Mouse (Mus musculus) limb, embryonic 14.5 days (tissue): ENCODE results near the gene Sprr2e. TPM values are rescaled to one million over a fixed set of nuclear protein-coding genes. Genes with fewer than 3 reads are reported as not detected.

ENCODE experiments used
- ATAC-seq: fragments of 200-750 bp; cut with Nextera tagmentation; 2 replicates; pipeline ENCODE4 v1.8.0; 2017; ENCODE audit warnings: low read depth, moderate number of reproducible peaks, moderate TSS enrichment; ENCODE audit not compliant: low FRiP score
- DNase-seq: peaks from one replicate; pipeline ENCODE4 v3.0.0-alpha.2; 2015; ENCODE audit warnings: low spot score
- H3K27ac ChIP-seq: fragments of 300-500 bp; sonication (generic); replicated peaks from 2 replicates; pipeline ENCODE4 v1.5.1; 2014; ENCODE audit warnings: low read depth, mild to moderate bottlenecking, low read length, moderate library complexity, mixed read lengths
- H3K27me3 ChIP-seq: fragments of 300-500 bp; sonication (generic); 2 replicates; pipeline ENCODE4 v1.6.1; 2014; ENCODE audit warnings: low read length, mixed read lengths; ENCODE audit not compliant: control insufficient read depth, insufficient read depth
- H3K36me3 ChIP-seq: fragments of 300-500 bp; sonication (generic); 2 replicates; pipeline ENCODE4 v1.6.1; 2014; ENCODE audit warnings: mild to moderate bottlenecking, low read length, moderate library complexity, mixed read lengths; ENCODE audit not compliant: control insufficient read depth, insufficient read depth
- H3K4me1 ChIP-seq: fragments of 300-500 bp; sonication (generic); 2 replicates; pipeline ENCODE4 v1.6.1; 2014; ENCODE audit warnings: antibody characterized with exemption, low read length, mixed read lengths; ENCODE audit not compliant: control insufficient read depth, insufficient read depth
- H3K4me2 ChIP-seq: fragments of 300-500 bp; sonication (generic); replicated peaks from 2 replicates; pipeline ENCODE4 v1.6.1; 2014; ENCODE audit warnings: low read depth, mild to moderate bottlenecking, low read length, moderate library complexity; ENCODE audit not compliant: severe bottlenecking
- H3K4me3 ChIP-seq: fragments of 300-500 bp; sonication (generic); replicated peaks from 2 replicates; pipeline ENCODE4 v1.5.1; 2014; ENCODE audit warnings: low read length
- H3K9ac ChIP-seq: fragments of 300-500 bp; sonication (generic); 2 replicates; pipeline ENCODE4 v1.6.1; 2014; ENCODE audit warnings: mild to moderate bottlenecking, low read depth, low read length, moderate library complexity; ENCODE audit not compliant: severe bottlenecking
- H3K9me3 ChIP-seq: fragments of 300-500 bp; sonication (generic); 2 replicates; pipeline ENCODE4 v1.6.1; 2016; ENCODE audit warnings: low read length; ENCODE audit not compliant: control insufficient read depth
- POLR2A ChIP-seq: fragments of 200-500 bp; IDR thresholded peaks from 2 replicates; pipeline ENCODE4 v1.8.0; 2012; ENCODE audit warnings: inconsistent platforms, mild to moderate bottlenecking, moderate library complexity, borderline replicate concordance; ENCODE audit not compliant: insufficient read depth, insufficient read length; ENCODE audit errors: extremely low read depth
- WGBS: fragments of 180-500 bp; shearing (Covaris S2); extraction: QIAGEN DNeasy Blood & Tissue Kit; methylation state at CpG from one replicate; pipeline ENCODE4 v1.1.7; 2014; 5-methylcytosine and 5-hydroxymethylcytosine counted together
- polyA plus RNA-seq, 2 experiments: library from polyadenylated mRNA; depleted of rRNA in 1 of 2; stranded (reverse) in 1 of 2; unstranded in 1 of 2; fragments of >200 nt; fragmentation: Nextera tagmentation in 1 of 2; extraction: Ambion mirVana in 1 of 2; gene quantifications; 2 replicates each; pipeline versions ENCODE4 v1.2.1 to v1.2.3; 2012 to 2014

Gene Sprr2e
- polyA plus RNA-seq (2012; rRNA removed) (not detected in 2 replicates), polyA plus RNA-seq (2014; fragmentation: Nextera tagmentation; extraction: Ambion mirVana) (not detected in 2 replicates)

GRCm38 (mm10) chr3:92351843-92352242, at the start of gene Sprr2e:
TSS of gene Sprr2e (plus strand) at chr3:92352143.
- Histone ChIP-seq H3K36me3 (no peaks in the 10 kb centered on the region), H3K27me3 (no peaks in the 10 kb centered on the region), H3K4me1 (no peaks in the 10 kb centered on the region), H3K9me3 (no peaks in the 10 kb centered on the region), H3K9ac (no peak within 1 kb of the TSS), H3K27ac (no peak within 1 kb of the TSS), H3K4me3 (no peak within 1 kb of the TSS), H3K4me2 (no peak within 1 kb of the TSS)
- ATAC-seq = no peak
- TF ChIP-seq POLR2A = no peak
- DNase-seq = no peak
- 79% methylated on average over 2 of the region's 2 CpGs for WGBS

DNA sequence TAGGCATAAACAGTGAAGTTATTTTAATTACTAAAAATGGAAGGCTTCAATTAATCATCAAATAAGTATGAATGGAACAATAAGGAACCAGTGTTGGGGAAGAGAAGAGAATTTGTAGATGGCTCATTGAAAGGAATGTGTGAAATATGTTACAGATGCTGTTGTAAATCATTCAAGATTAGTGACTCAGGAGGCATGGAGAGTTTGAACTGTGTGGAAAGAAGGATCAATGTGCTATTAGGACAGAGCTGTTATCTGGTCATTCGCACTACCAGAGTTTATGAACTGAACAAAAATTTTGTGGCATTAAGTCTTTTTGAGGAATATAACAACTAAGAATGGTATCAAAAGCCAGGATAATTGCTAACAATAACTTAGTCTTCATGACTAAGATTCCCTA, 44.5 kb upstream of the Sprr2e start:
- 82% methylated on average over 1 of the region's 1 CpGs for whole genome bisulfite sequencing
- H3K9me3 ChIP-seq = no peaks in the 10 kb centered on the region
- no peak overlapping the region for H3K4me2 ChIP-seq
- no peak for TF ChIP-seq POLR2A
- no peak overlapping the region for H3K27ac ChIP-seq
- no peaks in the 10 kb centered on the region for H3K27me3 ChIP-seq
- no peaks in the 10 kb centered on the region for H3K36me3 ChIP-seq
- DNase-seq (no peak), ATAC-seq (no peak)
- H3K9ac ChIP-seq = no peak overlapping the region
- H3K4me1 ChIP-seq = no peaks in the 10 kb centered on the region
- no peak overlapping the region for H3K4me3 ChIP-seq

DNA sequence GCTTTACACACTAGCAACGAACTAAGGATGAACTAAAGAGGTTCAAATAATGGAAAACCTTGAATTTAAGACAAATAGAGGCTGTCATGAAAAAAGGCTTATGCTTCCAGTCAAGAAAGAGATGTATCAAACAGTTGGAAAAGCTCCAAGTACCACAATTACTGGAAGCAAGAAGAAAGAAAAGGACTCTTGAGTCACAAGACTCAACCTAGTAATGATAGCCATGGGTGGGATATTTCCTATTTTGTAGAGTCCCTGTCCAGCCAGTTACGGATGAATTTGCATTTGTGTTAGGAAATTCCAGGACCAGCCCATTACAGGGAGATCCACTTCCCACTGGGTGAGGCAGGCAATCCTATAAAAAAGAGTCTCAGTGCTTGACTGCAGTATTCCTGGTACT, 35.6 kb upstream of the Sprr2e start, which contains the start of gene Sprr2b:
Sprr2b (plus strand) TSS at position 301 of the 400 bp plus-strand sequence.
- ATAC-seq = no peak
- H3K27me3 ChIP-seq = no peaks in the 10 kb centered on the region

DNA sequence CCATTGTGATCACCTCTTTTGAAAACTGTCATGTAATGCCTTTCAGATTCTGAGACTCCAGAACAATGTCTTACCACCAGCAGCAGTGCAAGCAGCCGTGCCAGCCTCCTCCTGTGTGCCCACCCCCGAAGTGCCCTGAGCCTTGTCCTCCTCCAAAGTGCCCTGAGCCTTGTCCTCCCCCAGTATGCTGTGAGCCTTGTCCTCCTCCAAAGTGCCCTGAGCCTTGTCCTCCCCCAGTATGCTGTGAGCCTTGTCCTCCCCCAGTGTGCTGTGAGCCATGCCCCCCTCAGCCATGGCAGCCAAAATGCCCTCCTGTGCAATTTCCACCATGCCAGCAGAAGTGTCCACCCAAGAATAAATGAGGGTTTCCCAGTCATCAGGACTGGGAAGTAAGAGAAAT, 34.6 kb upstream of the Sprr2e start:
- TF ChIP-seq POLR2A = no peak
- DNase-seq (no peak), ATAC-seq (no peak)
- Histone ChIP-seq H3K4me1 (no peaks in the 10 kb centered on the region), H3K36me3 (no peaks in the 10 kb centered on the region), H3K27ac (no peak overlapping the region), H3K9ac (no peak overlapping the region), H3K9me3 (no peaks in the 10 kb centered on the region), H3K4me2 (no peak overlapping the region), H3K27me3 (no peaks in the 10 kb centered on the region), H3K4me3 (no peak overlapping the region)
- whole genome bisulfite sequencing = 83% methylated on average over 2 of the region's 2 CpGs

More for the DNA sequence above, 35.6 kb upstream of the Sprr2e start, which contains the start of gene Sprr2b:
- Histone ChIP-seq H3K27ac (no peak within 1 kb of the TSS), H3K9ac (no peak within 1 kb of the TSS), H3K4me2 (no peak within 1 kb of the TSS), H3K4me1 (no peaks in the 10 kb centered on the region), H3K36me3 (no peaks in the 10 kb centered on the region), H3K4me3 (no peak within 1 kb of the TSS), H3K9me3 (no peaks in the 10 kb centered on the region)
- TF ChIP-seq POLR2A = no peak
- WGBS = 75% methylated on average over 2 of the region's 2 CpGs
- no peak for DNase-seq

DNA sequence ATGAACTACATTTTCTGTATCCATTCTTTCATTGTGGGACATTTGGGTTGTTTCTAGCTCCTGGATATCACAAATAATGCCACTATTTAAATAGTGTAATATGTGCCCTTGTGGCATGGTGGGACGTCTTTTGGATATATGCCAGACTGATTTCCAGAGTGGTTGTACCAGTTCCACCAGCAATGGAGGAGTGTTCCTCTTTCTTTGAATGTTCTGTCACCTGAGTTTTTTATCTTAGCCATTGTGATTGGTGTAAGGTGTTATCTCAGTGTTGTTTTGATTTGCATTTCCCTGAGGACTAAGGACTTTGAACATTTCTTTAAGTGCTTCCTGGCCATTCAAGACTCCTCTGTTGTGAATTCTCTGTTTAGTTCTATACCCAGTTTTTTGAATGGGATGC, 15.7 kb upstream of the Sprr2e start:
- 85% methylated on average over 1 of the region's 1 CpGs for WGBS

GRCm38 (mm10) chr3:92338840-92339239, 13.1 kb upstream of the Sprr2e start, which contains the start of gene Sprr2d:
TSS of gene Sprr2d (plus strand) at chr3:92339140.
- WGBS = 92% methylated on average over 5 of the region's 5 CpGs
- TF ChIP-seq POLR2A = no peak
- ATAC-seq (no peak), DNase-seq (no peak)
- Histone ChIP-seq H3K27ac (no peak within 1 kb of the TSS), H3K36me3 (no peaks in the 10 kb centered on the region), H3K4me2 (no peak within 1 kb of the TSS), H3K9me3 (no peaks in the 10 kb centered on the region), H3K4me3 (no peak within 1 kb of the TSS), H3K9ac (no peak within 1 kb of the TSS), H3K4me1 (no peaks in the 10 kb centered on the region), H3K27me3 (no peaks in the 10 kb centered on the region)

More for the DNA sequence above, 15.7 kb upstream of the Sprr2e start:
- Histone ChIP-seq H3K4me2 (no peak overlapping the region), H3K4me3 (no peak overlapping the region), H3K27me3 (no peaks in the 10 kb centered on the region), H3K9ac (no peak overlapping the region), H3K9me3 (no peaks in the 10 kb centered on the region), H3K4me1 (no peaks in the 10 kb centered on the region), H3K36me3 (no peaks in the 10 kb centered on the region), H3K27ac (no peak overlapping the region)
- no peak for TF ChIP-seq POLR2A
- no peak for DNase-seq
- no peak for ATAC-seq
